Mouse (Mus musculus): ENCODE measurements at regions not wholly inside any gene's neighbourhood (a gene's known extent, or its start where the extent isn't known, plus 50 kb on each side); places are given as distances from the start of the nearest gene placed in this dataset.

- no peak for TF ChIP-seq EP300 (IDR thresholded peaks at IDR 0.05; ENCODE audit: low read depth)
- no peak for TF ChIP-seq CTCF (IDR thresholded peaks at IDR 0.05; ENCODE audit: low read depth)
Observed at GRCm38 (mm10) chr4:142381168-142381567, 142.0 kb upstream of the Kazn start.

Measured in liver, embryonic 14.5 days (tissue).